Mouse (Mus musculus): ENCODE data around the gene Tbc1d10a. TPM values are rescaled to one million over a fixed set of nuclear protein-coding genes. Genes with fewer than 3 reads are reported as not detected.

Gene Tbc1d10a
- polyA plus RNA-seq (2014; fragmentation: Nextera tagmentation; extraction: Ambion mirVana): 13.2 and 13.6 TPM in 2 replicates

- peak; percentile 96 for DNase-seq (ENCODE audit: low spot score)
- Histone ChIP-seq H3K9ac (ENCODE audit: low read depth, low read length) (peak within 1 kb of the TSS; percentile 91), H3K9me3 (ENCODE audit: control insufficient read depth, low read length) (no peaks in the 10 kb centered on the region), H3K27me3 (replicated peaks; ENCODE audit: control insufficient read depth, insufficient read depth, low read length) (no peaks in the 10 kb centered on the region), H3K4me3 (ENCODE audit: low read depth, low read length) (peak within 1 kb of the TSS; percentile 91), H3K36me3 (ENCODE audit: control insufficient read depth, insufficient read depth, low read length) (peaks cover 5% of the 10 kb centered on the region; the same call in 1 of the 2 replicates), H3K4me1 (replicated peaks; ENCODE audit: control insufficient read depth, insufficient read depth, low read length) (peaks cover 12% of the 10 kb centered on the region), H3K4me2 (peak within 1 kb of the TSS; percentile 96), H3K27ac (ENCODE audit: low read depth, low read length) (peak within 1 kb of the TSS; percentile 25; the same call in 1 of the 2 replicates)
- WGBS: under 1% methylated on average over 71 of the region's 71 CpGs
- ATAC-seq (replicated peaks; ENCODE audit: low FRiP score): peak; percentile 100
Measured at GRCm38 (mm10) chr11:4186486-4187317, at the start of gene Tbc1d10a. Gene Tbc1d10a (plus strand): TSS chr11:4186789.

- DNase-seq (ENCODE audit: low spot score) (no peak), ATAC-seq (replicated peaks; ENCODE audit: low FRiP score) (no peak)
- Histone ChIP-seq H3K27me3 (replicated peaks; ENCODE audit: control insufficient read depth, insufficient read depth, low read length) (no peaks in the 10 kb centered on the region), H3K9ac (ENCODE audit: low read depth, low read length) (no peak overlapping the region), H3K4me3 (ENCODE audit: low read depth, low read length) (no peak overlapping the region), H3K4me2 (no peak overlapping the region), H3K4me1 (replicated peaks; ENCODE audit: control insufficient read depth, insufficient read depth, low read length) (peaks cover 3% of the 10 kb centered on the region), H3K27ac (ENCODE audit: low read depth, low read length) (no peak overlapping the region), H3K36me3 (ENCODE audit: control insufficient read depth, insufficient read depth, low read length) (peaks cover 10% of the 10 kb centered on the region; the same call in 1 of the 2 replicates), H3K9me3 (ENCODE audit: control insufficient read depth, low read length) (no peaks in the 10 kb centered on the region)
- 78% methylated on average over 2 of the region's 2 CpGs for WGBS
Measured at GRCm38 (mm10) chr11:4138964-4139363, 47.6 kb upstream of the Tbc1d10a start.

GRCm38 (mm10) chr11:4141505-4141904 is 45.1 kb upstream of the Tbc1d10a start:
- Histone ChIP-seq H3K4me2 (no peak overlapping the region), H3K4me1 (replicated peaks; ENCODE audit: control insufficient read depth, insufficient read depth, low read length) (peaks cover 1% of the 10 kb centered on the region; the same call in 1 of the 2 replicates), H3K36me3 (ENCODE audit: control insufficient read depth, insufficient read depth, low read length) (peaks cover 12% of the 10 kb centered on the region; the same call in 1 of the 2 replicates), H3K9ac (ENCODE audit: low read depth, low read length) (no peak overlapping the region), H3K9me3 (ENCODE audit: control insufficient read depth, low read length) (no peaks in the 10 kb centered on the region), H3K4me3 (ENCODE audit: low read depth, low read length) (no peak overlapping the region), H3K27ac (ENCODE audit: low read depth, low read length) (no peak overlapping the region), H3K27me3 (replicated peaks; ENCODE audit: control insufficient read depth, insufficient read depth, low read length) (no peaks in the 10 kb centered on the region)
- DNase-seq (ENCODE audit: low spot score): no peak
- no peak for ATAC-seq (replicated peaks; ENCODE audit: low FRiP score)

GRCm38 (mm10) chr11:4142352-4142751 is 44.2 kb upstream of the Tbc1d10a start:
- Histone ChIP-seq H3K27ac (ENCODE audit: low read depth, low read length) (no peak overlapping the region), H3K36me3 (ENCODE audit: control insufficient read depth, insufficient read depth, low read length) (peaks cover 12% of the 10 kb centered on the region; the same call in 1 of the 2 replicates), H3K9me3 (ENCODE audit: control insufficient read depth, low read length) (no peaks in the 10 kb centered on the region), H3K4me3 (ENCODE audit: low read depth, low read length) (no peak overlapping the region), H3K4me1 (replicated peaks; ENCODE audit: control insufficient read depth, insufficient read depth, low read length) (no peaks in the 10 kb centered on the region), H3K9ac (ENCODE audit: low read depth, low read length) (no peak overlapping the region), H3K4me2 (no peak overlapping the region), H3K27me3 (replicated peaks; ENCODE audit: control insufficient read depth, insufficient read depth, low read length) (no peaks in the 10 kb centered on the region)
- DNase-seq (ENCODE audit: low spot score) (no peak), ATAC-seq (replicated peaks; ENCODE audit: low FRiP score) (no peak)
- 85% methylated on average over 4 of the region's 4 CpGs for WGBS

GRCm38 (mm10) chr11:4143281-4144062 is 43.1 kb upstream of the Tbc1d10a start:
- H3K36me3 ChIP-seq (ENCODE audit: control insufficient read depth, insufficient read depth, low read length): peaks cover 12% of the 10 kb centered on the region; the same call in 1 of the 2 replicates
- ATAC-seq (replicated peaks; ENCODE audit: low FRiP score) (no peak), DNase-seq (ENCODE audit: low spot score) (no peak)
- H3K4me3 ChIP-seq (ENCODE audit: low read depth, low read length): no peak overlapping the region
- H3K9ac ChIP-seq (ENCODE audit: low read depth, low read length): no peak overlapping the region
- 89% methylated on average over 21 of the region's 21 CpGs for WGBS
- no peaks in the 10 kb centered on the region for H3K27me3 ChIP-seq (replicated peaks; ENCODE audit: control insufficient read depth, insufficient read depth, low read length)
- H3K9me3 ChIP-seq (ENCODE audit: control insufficient read depth, low read length): no peaks in the 10 kb centered on the region
- H3K4me1 ChIP-seq (replicated peaks; ENCODE audit: control insufficient read depth, insufficient read depth, low read length): no peaks in the 10 kb centered on the region
- no peak overlapping the region for H3K4me2 ChIP-seq
- no peak overlapping the region for H3K27ac ChIP-seq (ENCODE audit: low read depth, low read length)

- Histone ChIP-seq H3K27ac (ENCODE audit: low read depth, low read length) (no peak overlapping the region), H3K4me2 (no peak overlapping the region), H3K4me3 (ENCODE audit: low read depth, low read length) (no peak overlapping the region), H3K9me3 (ENCODE audit: control insufficient read depth, low read length) (no peaks in the 10 kb centered on the region), H3K9ac (ENCODE audit: low read depth, low read length) (no peak overlapping the region), H3K4me1 (replicated peaks; ENCODE audit: control insufficient read depth, insufficient read depth, low read length) (no peaks in the 10 kb centered on the region), H3K27me3 (replicated peaks; ENCODE audit: control insufficient read depth, insufficient read depth, low read length) (no peaks in the 10 kb centered on the region), H3K36me3 (ENCODE audit: control insufficient read depth, insufficient read depth, low read length) (0 out of 2 replicates have a peak, but pooled peaks cover 6% of the 10 kb centered on the region)
- WGBS: 78% methylated on average over 6 of the region's 6 CpGs
- DNase-seq (ENCODE audit: low spot score) (no peak), ATAC-seq (replicated peaks; ENCODE audit: low FRiP score) (no peak)
Measured at GRCm38 (mm10) chr11:4146381-4146780, 40.2 kb upstream of the Tbc1d10a start.

- Histone ChIP-seq H3K27me3 (replicated peaks; ENCODE audit: control insufficient read depth, insufficient read depth, low read length) (no peaks in the 10 kb centered on the region), H3K4me1 (replicated peaks; ENCODE audit: control insufficient read depth, insufficient read depth, low read length) (no peaks in the 10 kb centered on the region), H3K4me2 (no peak overlapping the region), H3K9ac (ENCODE audit: low read depth, low read length) (no peak overlapping the region), H3K27ac (ENCODE audit: low read depth, low read length) (no peak overlapping the region), H3K4me3 (ENCODE audit: low read depth, low read length) (no peak overlapping the region), H3K9me3 (ENCODE audit: control insufficient read depth, low read length) (no peaks in the 10 kb centered on the region), H3K36me3 (ENCODE audit: control insufficient read depth, insufficient read depth, low read length) (0 out of 2 replicates have a peak, but pooled peaks cover 3% of the 10 kb centered on the region)
- ATAC-seq (replicated peaks; ENCODE audit: low FRiP score): no peak
- DNase-seq (ENCODE audit: low spot score): no peak
- 81% methylated on average over 10 of the region's 10 CpGs for WGBS
Measured at GRCm38 (mm10) chr11:4147098-4147497, 39.5 kb upstream of the Tbc1d10a start.

- 92% methylated on average over 5 of the region's 5 CpGs for WGBS
- ATAC-seq (replicated peaks; ENCODE audit: low FRiP score): no peak
Measured at GRCm38 (mm10) chr11:4148120-4148519, 38.5 kb upstream of the Tbc1d10a start.

More at GRCm38 (mm10) chr11:4148120-4148519, 38.5 kb upstream of the Tbc1d10a start:
- H3K4me2 ChIP-seq: no peak overlapping the region
- no peaks in the 10 kb centered on the region for H3K27me3 ChIP-seq (replicated peaks; ENCODE audit: control insufficient read depth, insufficient read depth, low read length)
- H3K27ac ChIP-seq (ENCODE audit: low read depth, low read length): no peak overlapping the region
- DNase-seq (ENCODE audit: low spot score): no peak
- H3K4me3 ChIP-seq (ENCODE audit: low read depth, low read length): no peak overlapping the region
- H3K4me1 ChIP-seq (replicated peaks; ENCODE audit: control insufficient read depth, insufficient read depth, low read length): no peaks in the 10 kb centered on the region
- no peaks in the 10 kb centered on the region for H3K9me3 ChIP-seq (ENCODE audit: control insufficient read depth, low read length)
- H3K36me3 ChIP-seq (ENCODE audit: control insufficient read depth, insufficient read depth, low read length): 0 out of 2 replicates have a peak, but pooled peaks cover 2% of the 10 kb centered on the region
- no peak overlapping the region for H3K9ac ChIP-seq (ENCODE audit: low read depth, low read length)

Data from liver, embryonic 11.5 days (tissue).